Mouse (Mus musculus) CD4-positive helper T cell, adult 2 months (primary cell): ENCODE results near the gene Hspb7.

Source experiments
- DNase-seq: peaks from one replicate; pipeline ENCODE4 v3.0.0-alpha.2; 2012; ENCODE audit warnings: low read depth, missing footprints, low spot score

Gene Hspb7

DNA sequence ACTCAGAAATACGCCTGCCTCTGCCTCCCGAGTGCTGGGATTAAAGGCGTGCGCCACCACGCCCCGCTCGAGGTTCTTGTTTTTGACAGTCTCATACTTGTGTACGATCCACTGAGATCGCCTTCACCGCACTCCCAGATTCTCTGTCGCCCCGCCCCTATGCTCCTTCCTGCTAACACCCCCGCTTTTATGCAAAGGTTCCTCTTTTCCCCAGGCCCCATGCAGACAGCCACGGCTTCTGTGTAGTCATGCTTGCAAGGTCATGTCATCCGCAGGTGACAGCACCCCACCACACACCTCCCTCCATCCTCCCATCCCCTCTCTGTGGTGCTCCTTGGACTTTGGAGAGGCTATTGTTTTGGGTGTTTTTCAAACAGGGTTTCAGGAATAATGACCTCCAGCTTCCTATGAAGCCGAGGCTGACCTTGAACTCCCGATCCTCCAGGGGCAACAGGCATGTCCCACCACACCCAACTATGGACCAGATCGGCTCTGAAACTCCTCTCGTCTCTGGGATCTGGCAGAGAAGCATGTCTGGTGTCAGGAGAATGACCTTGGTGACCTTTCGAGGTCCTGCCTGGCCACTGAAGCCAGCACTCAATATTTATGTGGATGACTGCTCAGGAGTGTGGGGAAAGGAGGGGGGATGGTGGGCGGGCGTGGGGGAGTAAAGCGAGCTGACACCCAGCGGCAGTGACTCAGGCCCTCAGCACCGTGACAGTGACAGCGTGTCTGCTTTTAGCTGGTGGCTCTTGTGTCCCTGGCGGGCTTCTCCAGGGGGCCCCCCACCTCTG is 984 bp upstream of the Hspb7 start:
- DNase-seq = peak; percentile 47

GRCm38 (mm10) chr4:141420886-141421285 is 307 bp downstream of the Hspb7 start:
- no peak for DNase-seq

DNA sequence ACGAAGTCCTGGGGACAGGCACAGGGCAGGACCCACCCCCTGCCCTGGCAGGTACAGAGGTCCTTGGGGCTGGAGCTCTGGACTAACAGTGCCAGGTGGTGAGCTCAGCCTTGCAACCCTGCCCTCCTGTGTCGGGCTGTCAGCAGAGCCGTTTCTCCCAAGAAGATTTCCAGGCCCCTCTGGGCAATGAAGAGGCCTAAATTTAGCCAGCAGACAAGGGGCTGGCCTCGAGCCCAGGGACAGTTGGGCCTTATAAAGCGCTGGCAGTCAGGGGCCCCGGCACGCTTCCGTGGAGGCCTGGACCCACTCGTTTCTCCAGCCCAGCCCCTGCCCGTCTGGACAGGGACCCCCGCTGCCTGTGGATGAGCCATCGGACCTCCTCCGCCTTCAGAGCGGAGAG is 844 bp downstream of the Hspb7 start:
- DNase-seq = no peak

- DNase-seq = no peak
Observed at GRCm38 (mm10) chr4:141422841-141423240, 2.3 kb downstream of the Hspb7 start.

GRCm38 (mm10) chr4:141423288-141423687 is 2.7 kb downstream of the Hspb7 start:
- DNase-seq = no peak

GRCm38 (mm10) chr4:141423691-141424431 is 3.3 kb downstream of the Hspb7 start:
- no peak for DNase-seq

GRCm38 (mm10) chr4:141425484-141426479 is 5.2 kb downstream of the Hspb7 start:
- peak; percentile 87 for DNase-seq

GRCm38 (mm10) chr4:141426796-141427745 is 6.5 kb downstream of the Hspb7 start:
- no peak for DNase-seq

DNA sequence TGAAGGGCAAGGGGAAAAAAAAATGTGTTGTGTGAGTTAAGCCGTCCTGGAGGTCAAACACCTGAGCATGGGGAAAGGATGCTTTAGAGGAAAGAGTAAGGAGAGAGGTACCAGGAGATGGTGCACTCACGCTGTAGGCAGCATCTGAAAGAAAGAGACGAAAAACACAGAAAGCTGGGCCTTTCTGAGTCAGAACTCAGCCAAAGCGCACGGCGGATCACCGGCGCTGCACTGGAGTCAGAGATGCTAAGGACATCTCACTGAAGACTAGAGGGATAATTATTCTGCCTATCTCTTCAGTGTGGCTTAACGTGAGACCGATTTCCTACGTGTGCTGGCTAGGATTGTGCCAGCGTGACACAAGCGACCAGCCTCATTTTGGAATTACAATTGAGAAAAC is 7.3 kb downstream of the Hspb7 start:
- DNase-seq = no peak

GRCm38 (mm10) chr4:141429381-141429780 is 8.8 kb downstream of the Hspb7 start:
- no peak for DNase-seq

DNA sequence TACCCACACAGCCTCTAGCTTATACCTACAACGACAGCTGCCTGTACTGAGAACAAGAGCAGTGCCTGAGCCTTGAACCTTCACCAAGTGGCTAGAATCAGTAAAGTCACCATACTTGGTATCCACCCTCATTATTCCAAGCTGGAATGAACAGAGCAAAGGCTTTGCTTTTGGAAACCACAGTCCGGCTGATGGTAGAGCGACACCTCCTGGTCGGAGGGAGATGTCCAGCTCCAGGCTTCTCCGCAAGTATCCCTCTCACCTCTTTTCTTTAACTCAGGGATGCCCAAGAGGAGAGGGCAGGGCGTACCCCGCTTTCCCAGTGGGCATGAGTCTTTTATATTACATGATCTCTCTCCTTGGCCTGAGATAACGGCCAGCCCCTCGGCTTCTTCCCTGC is 9.3 kb downstream of the Hspb7 start:
- no peak for DNase-seq

- DNase-seq = peak; percentile 68
Observed at GRCm38 (mm10) chr4:141430997-141431396, 10.4 kb downstream of the Hspb7 start.

- DNase-seq = no peak
Observed at GRCm38 (mm10) chr4:141432666-141433065, 12.1 kb downstream of the Hspb7 start.

DNA sequence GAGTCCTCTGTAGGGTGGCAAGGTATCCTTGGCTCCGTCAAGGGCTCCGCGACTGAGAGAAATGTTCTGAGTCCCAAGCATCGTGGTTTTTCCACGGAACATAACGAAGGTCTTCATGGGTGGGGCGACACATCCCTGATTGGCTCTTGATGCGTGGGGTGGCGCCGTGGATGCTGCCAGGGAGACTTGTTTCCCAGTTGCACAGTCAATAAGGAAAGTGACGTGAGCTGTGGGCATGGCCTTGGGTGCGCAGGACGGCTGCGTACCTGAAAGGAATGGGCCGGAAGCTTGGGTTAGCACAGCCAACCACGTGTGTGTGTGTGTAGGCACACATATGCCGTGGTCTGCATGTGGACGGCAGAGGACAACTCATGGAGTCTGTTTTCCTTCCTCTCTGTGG is 12.6 kb downstream of the Hspb7 start:
- DNase-seq = no peak

DNA sequence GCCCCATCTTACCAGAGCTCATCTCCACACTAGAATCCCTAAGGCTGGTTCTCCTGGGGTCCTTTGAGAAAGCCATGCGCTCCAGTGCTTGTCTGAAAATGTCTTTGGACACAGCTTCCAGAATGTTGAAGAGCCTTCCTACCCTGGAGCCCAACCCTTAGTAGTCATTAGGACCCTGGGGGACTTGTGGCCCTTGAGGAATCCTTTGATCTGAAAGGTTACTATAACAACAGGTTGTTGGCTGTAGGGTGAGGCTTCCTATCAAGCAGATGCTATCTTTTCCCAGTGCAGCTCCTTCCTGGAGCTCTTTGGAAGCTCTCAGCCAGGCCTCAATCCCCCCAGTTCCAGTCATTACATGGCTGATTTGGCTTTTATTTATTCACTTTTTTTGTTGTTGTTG is 15.4 kb downstream of the Hspb7 start, which contains the start of gene Srarp:
Srarp (minus strand) TSS at position 132 of the 400 bp plus-strand sequence.
- no peak for DNase-seq

DNA sequence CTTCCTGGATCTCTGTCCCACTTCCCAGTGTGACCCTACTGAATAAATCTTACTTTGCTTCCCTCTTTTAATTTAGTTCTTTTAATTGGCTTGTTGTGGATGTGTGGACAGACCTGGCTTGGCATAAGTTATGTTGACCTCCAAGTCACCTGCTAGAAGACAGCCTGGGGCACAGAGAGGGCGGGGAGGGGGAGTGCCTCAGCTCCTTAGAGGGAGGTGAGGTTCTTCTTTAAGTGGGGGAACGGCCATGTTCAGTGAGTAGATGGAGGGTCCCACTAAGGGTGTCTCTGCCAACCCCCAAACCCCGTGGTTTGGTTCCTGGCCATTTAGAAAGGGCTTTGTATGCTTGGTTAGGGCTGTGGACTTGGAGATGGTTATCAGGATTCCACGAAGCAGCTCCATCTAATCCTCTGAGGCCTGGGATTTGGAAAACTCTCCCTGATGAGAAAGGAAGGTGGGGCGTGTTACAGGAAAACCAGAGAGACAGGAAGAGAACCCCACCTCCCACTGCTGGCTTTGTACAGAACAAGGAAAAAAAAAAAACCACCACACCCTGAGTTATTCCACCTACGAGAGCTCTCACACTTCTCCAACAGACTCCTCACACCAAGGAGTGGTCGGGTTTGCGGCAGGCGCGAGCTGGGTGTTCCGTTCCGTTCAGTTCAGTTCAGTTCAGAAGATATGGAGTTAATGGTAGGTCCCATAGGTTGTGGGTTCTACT is 18.7 kb downstream of the Hspb7 start:
- DNase-seq = no peak

GRCm38 (mm10) chr4:141440877-141441276 is 20.3 kb downstream of the Hspb7 start:
- DNase-seq = no peak

GRCm38 (mm10) chr4:141443641-141444429 is 23.3 kb downstream of the Hspb7 start:
- peak; percentile 27 for DNase-seq
